Mouse (Mus musculus) forebrain, embryonic 10.5 days (tissue): ENCODE measurements around the gene Krt28. TPM values are rescaled to one million over a fixed set of nuclear protein-coding genes. Genes with fewer than 3 reads are reported as not detected.

Experiments
- DNase-seq: peaks from one replicate; pipeline ENCODE4 v3.0.0-alpha.2; 2017; ENCODE audit warnings: low spot score; ENCODE audit errors: extremely low spot score
- H3K27ac ChIP-seq: fragments of 300-500 bp; sonication (generic); 2 replicates; pipeline ENCODE4 v1.5.1; 2016; ENCODE audit warnings: mild to moderate bottlenecking
- H3K27me3 ChIP-seq: fragments of 300-500 bp; sonication (generic); 2 replicates; pipeline ENCODE4 v1.6.1; 2016; ENCODE audit warnings: mild to moderate bottlenecking; ENCODE audit not compliant: poor library complexity, severe bottlenecking
- H3K36me3 ChIP-seq: fragments of 300-500 bp; sonication (generic); replicated peaks from 2 replicates; pipeline ENCODE4 v1.6.1; 2016; ENCODE audit warnings: mild to moderate bottlenecking, moderate library complexity
- H3K4me1 ChIP-seq: fragments of 300-500 bp; sonication (generic); 2 replicates; pipeline ENCODE4 v1.6.1; 2016
- H3K4me3 ChIP-seq: fragments of 300-500 bp; sonication (generic); 2 replicates; pipeline ENCODE4 v1.5.1; 2016; ENCODE audit warnings: mild to moderate bottlenecking, moderate library complexity
- H3K9me3 ChIP-seq: fragments of 300-500 bp; sonication (generic); 2 replicates; pipeline ENCODE4 v1.6.1; 2016; ENCODE audit warnings: mild to moderate bottlenecking, moderate library complexity
- WGBS: fragments of 180-500 bp; shearing (Covaris S2); methylation state at CpG from one replicate; pipeline ENCODE4 v1.1.7; 2016; 5-methylcytosine and 5-hydroxymethylcytosine counted together
- polyA plus RNA-seq: library from polyadenylated mRNA; unstranded; fragments of >200 nt; fragmentation: Nextera tagmentation; extraction: Ambion mirVana; gene quantifications from 2 replicates; pipeline ENCODE4 v1.2.1, GENCODE M21; 2016

Krt28 gene
- polyA plus RNA-seq, 1 experiment from 2014 or later, result 0.36 TPM

DNA sequence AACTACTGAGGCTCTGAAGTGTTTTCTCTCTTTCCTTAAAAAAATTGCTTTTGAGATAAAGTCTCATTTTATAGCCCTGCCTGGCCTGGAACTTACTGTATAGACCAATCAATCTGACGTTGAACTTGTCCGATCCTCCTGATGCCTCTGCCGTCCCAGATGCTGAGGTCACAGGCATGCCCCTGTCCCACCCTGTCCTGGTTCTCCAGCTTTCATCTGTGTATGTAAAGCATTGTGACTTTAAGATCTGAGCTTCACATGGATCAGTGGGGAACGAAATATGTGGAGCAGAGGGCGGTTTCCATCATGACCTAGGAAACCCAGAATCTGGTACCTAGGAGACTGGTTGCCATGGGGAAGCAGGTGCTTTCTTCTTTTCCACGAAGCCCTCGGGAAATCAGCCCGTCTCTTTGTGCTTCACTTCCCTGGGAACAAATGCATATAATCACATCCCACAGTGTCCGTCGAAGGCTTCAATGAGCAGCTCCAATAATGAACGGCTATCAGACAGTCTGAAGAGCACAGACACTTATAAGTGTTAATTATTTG lies 35.3 kb downstream of the Krt28 start:
- no peaks in the 10 kb centered on the region for H3K9me3 ChIP-seq
- peaks cover 6% of the 10 kb centered on the region; the same call in 1 of the 2 replicates for H3K4me1 ChIP-seq
- no peak overlapping the region for H3K27ac ChIP-seq
- no peaks in the 10 kb centered on the region for H3K27me3 ChIP-seq
- WGBS, result 71% methylated on average over 11 of the region's 11 CpGs
- DNase-seq, result no peak
- no peak overlapping the region for H3K4me3 ChIP-seq
- no peaks in the 10 kb centered on the region for H3K36me3 ChIP-seq

DNA sequence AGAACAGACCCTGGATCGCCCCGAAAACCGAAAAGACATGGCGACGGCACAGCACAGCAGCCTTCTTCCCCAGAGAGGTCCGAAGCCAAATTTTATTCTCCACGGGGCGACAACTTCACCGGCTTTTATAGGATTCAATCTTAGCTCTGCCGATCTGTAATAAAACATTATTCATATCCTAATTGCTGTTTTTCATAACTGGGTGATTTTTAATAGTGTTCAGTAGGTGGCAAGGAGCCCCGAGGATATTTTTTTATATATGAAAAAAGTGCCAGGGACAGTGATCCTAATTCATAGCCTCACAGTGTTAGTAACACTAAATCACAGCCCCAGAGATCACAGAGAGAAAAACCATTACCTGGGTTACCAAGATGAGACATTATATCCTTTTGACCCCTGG lies 36.8 kb downstream of the Krt28 start, which contains the start of gene Krt26:
TSS of gene Krt26 (minus strand) at position 101 of the 400 bp plus-strand sequence.
- no peaks in the 10 kb centered on the region for H3K27me3 ChIP-seq
- H3K27ac ChIP-seq, result no peak within 1 kb of the TSS
- WGBS, result 93% methylated on average over 11 of the region's 11 CpGs
- no peaks in the 10 kb centered on the region for H3K9me3 ChIP-seq
- DNase-seq, result no peak
- H3K4me1 ChIP-seq, result peaks cover 6% of the 10 kb centered on the region; the same call in 1 of the 2 replicates
- H3K36me3 ChIP-seq, result no peaks in the 10 kb centered on the region
- H3K4me3 ChIP-seq, result no peak within 1 kb of the TSS

DNA sequence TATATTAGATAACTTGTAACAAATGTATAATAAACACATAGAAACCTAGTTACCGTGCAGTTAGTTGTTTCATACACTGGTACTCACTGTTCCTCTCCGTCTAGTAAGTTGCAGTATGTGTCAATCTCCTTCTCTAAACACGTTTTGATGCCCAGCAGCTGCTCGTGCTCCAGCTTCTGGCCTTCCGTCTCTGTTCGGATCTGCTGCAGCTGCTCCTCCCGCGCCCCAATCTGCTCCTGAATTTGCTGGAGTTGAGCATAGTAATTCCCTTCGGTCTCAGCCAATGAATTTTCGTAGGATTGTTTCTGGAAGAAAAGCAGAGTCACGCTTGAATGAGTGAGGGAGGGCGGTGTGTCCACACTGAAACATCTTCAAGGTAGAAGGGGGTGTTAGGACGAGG lies 41.3 kb downstream of the Krt28 start:
- Histone ChIP-seq H3K4me3 (no peak overlapping the region), H3K27ac (no peak overlapping the region), H3K9me3 (no peaks in the 10 kb centered on the region), H3K27me3 (no peaks in the 10 kb centered on the region), H3K4me1 (no peaks in the 10 kb centered on the region), H3K36me3 (no peaks in the 10 kb centered on the region)
- WGBS, result 82% methylated on average over 13 of the region's 13 CpGs
- DNase-seq, result no peak

DNA sequence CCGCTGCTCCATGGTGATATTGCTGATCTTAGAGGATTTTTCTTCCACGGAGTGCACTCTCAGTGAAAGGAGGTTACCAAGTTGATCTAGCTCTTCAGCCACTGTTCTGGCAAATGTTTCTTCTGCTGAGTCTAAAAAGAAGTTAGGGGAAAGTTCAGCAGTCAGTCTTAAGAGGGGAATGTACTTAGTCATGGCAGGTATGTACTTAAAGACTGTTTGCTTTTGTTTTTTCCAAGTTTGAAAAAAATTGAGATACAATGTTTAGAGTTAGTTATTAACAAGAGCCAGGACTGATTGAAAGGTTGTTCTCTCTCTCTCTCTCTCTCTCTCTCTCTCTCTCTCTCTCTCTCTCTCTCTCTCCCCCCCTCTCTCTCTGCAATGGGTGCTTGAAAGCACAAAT lies 45.0 kb downstream of the Krt28 start:
- Histone ChIP-seq H3K4me1 (no peaks in the 10 kb centered on the region), H3K27ac (no peak overlapping the region), H3K9me3 (no peaks in the 10 kb centered on the region), H3K4me3 (no peak overlapping the region), H3K36me3 (no peaks in the 10 kb centered on the region), H3K27me3 (no peaks in the 10 kb centered on the region)
- 70% methylated on average over 2 of the region's 2 CpGs for WGBS
- no peak for DNase-seq

DNA sequence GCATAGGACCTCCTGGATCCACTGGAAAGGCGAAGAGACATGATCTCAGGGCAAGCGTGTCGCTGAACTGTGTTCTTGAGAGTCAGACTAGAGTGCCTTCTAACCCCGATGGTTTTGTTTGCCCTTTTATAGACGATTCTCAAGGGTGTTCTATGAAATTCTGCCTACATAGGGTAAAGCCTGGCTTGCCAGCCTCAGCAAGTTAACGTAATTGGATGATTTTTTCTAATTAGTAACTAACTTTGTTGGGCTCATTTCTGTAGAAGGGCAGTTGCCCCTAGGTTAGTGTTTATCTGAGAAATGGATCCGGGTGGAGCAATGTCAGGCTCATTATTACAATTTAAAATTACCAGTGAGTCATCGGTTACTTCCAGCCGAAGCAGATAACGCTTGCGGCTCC lies 51.9 kb downstream of the Krt28 start, which contains the start of gene Krt25:
TSS of gene Krt25 (minus strand) at position 101 of the 400 bp plus-strand sequence.
- no peaks in the 10 kb centered on the region for H3K27me3 ChIP-seq
- no peak within 1 kb of the TSS for H3K4me3 ChIP-seq
- no peaks in the 10 kb centered on the region for H3K36me3 ChIP-seq
- no peak for DNase-seq
- WGBS, result 93% methylated on average over 11 of the region's 11 CpGs
- no peaks in the 10 kb centered on the region for H3K9me3 ChIP-seq
- H3K4me1 ChIP-seq, result no peaks in the 10 kb centered on the region
- no peak within 1 kb of the TSS for H3K27ac ChIP-seq

DNA sequence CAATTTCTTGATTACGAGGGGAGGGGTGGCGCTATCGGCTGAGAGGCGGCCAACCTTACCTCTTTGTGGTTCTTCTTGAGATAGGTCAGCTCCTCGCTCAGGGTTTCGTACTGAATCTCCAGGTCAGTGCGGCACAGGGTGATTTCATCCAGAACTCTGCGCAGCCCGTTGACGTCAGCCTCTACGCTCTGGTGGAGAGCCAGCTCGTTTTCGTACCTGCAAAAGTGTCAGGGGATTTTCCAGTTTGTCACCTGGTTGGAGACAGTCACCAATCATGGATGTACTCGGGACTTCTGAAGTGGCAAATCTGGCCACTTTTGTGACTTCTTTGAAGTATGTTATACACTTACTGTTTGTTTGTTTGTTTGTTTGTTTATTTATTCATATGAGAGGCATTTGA lies 53.6 kb downstream of the Krt28 start:
- H3K4me3 ChIP-seq, result no peak overlapping the region
- no peaks in the 10 kb centered on the region for H3K4me1 ChIP-seq
- no peaks in the 10 kb centered on the region for H3K27me3 ChIP-seq
- 92% methylated on average over 14 of the region's 14 CpGs for WGBS
- H3K9me3 ChIP-seq, result no peaks in the 10 kb centered on the region
- DNase-seq, result no peak
- H3K36me3 ChIP-seq, result no peaks in the 10 kb centered on the region
- H3K27ac ChIP-seq, result no peak overlapping the region

DNA sequence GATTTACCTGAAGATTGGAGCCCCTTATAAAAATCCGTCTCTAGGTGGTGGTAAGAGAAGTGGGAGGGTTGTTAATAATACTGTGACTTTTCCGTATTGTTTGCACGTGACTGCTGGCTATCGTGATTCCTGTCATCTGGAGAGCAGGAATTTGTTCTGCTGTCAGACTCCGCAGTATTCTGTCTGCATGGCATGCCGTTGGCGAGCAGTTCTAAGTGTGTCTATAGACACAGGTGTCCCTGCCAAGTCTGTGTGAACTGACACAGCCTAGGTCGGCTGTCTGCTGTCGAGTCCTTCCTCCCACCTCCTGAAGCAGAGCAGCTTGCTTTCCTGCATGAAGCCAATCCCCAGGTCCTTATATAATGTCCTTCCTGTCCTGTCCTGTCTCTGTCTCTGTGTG lies 55.6 kb downstream of the Krt28 start:
- no peaks in the 10 kb centered on the region for H3K4me1 ChIP-seq
- no peak overlapping the region for H3K4me3 ChIP-seq
- DNase-seq, result no peak
- no peaks in the 10 kb centered on the region for H3K9me3 ChIP-seq
- H3K27ac ChIP-seq, result no peak overlapping the region
- no peaks in the 10 kb centered on the region for H3K27me3 ChIP-seq
- no peaks in the 10 kb centered on the region for H3K36me3 ChIP-seq
- WGBS, result 88% methylated on average over 9 of the region's 9 CpGs

DNA sequence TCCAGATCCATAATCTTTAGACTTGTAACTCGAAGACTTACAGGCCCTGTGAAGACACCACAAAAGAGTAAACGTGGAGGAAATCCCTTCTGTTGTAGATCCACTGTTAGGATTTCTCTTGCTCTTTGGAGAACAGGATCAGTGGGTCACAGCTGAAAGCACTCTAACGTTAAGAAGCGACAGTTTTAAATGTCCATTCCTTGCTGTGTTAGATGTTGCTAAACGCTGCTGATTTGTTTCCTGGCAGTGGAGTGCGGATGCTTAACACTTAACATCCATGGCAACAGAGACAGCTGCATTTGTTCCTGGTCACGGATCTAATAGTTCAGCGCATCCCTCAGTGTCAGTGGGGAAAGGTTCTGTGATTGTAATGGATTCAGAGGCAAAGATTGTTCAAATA lies 58.2 kb downstream of the Krt28 start:
- WGBS, result 78% methylated on average over 8 of the region's 8 CpGs
- DNase-seq, result no peak
- no peaks in the 10 kb centered on the region for H3K4me1 ChIP-seq
- no peaks in the 10 kb centered on the region for H3K9me3 ChIP-seq
- no peaks in the 10 kb centered on the region for H3K36me3 ChIP-seq
- no peak overlapping the region for H3K27ac ChIP-seq
- no peak overlapping the region for H3K4me3 ChIP-seq
- no peaks in the 10 kb centered on the region for H3K27me3 ChIP-seq

Other genes starting within 250 kb of the Krt28 start
- 0.25 and 0.30 TPM in 2 replicates for gene Ccr7, start 219.8 kb downstream of the Krt28 start, polyA plus RNA-seq
- gene Smarce1, start 143.9 kb downstream of the Krt28 start, polyA plus RNA-seq, result 322 and 372 TPM in 2 replicates
- gene Krt222, start 130.8 kb downstream of the Krt28 start, polyA plus RNA-seq, result 0.07 and 0.12 TPM in 2 replicates
- not detected in 2 replicates for gene Krt24, start 89.6 kb downstream of the Krt28 start, polyA plus RNA-seq
- not detected in 2 replicates for gene Krt25, start 52.0 kb downstream of the Krt28 start, polyA plus RNA-seq
- gene Krt26, start 36.9 kb downstream of the Krt28 start, polyA plus RNA-seq, result not detected in 2 replicates
- not detected in 2 replicates for gene Krt27, start 23.8 kb downstream of the Krt28 start, polyA plus RNA-seq
- gene Krt10, start 14.5 kb upstream of the Krt28 start, polyA plus RNA-seq, result 20.6 and 22.0 TPM in 2 replicates
- not detected in 2 replicates for gene Krt12, start 47.4 kb upstream of the Krt28 start, polyA plus RNA-seq
- gene Krt20, start 63.2 kb upstream of the Krt28 start, polyA plus RNA-seq, result 0.35 and 0.64 TPM in 2 replicates
- gene Krt23, start 118.2 kb upstream of the Krt28 start, polyA plus RNA-seq, result 0.20 TPM in 1 of 2 replicates, not detected in the other
- gene Krt39, start 146.4 kb upstream of the Krt28 start, polyA plus RNA-seq, result not detected in 2 replicates
- not detected in 2 replicates for gene Krt40, start 168.3 kb upstream of the Krt28 start, polyA plus RNA-seq
- gene Krtap3-3, start 176.0 kb upstream of the Krt28 start, polyA plus RNA-seq, result not detected in 2 replicates
- not detected in 2 replicates for gene Krtap3-2, start 181.9 kb upstream of the Krt28 start, polyA plus RNA-seq
- not detected in 2 replicates for gene Gm11939, start 184.6 kb upstream of the Krt28 start, polyA plus RNA-seq
- not detected in 2 replicates for gene Krtap3-1, start 191.7 kb upstream of the Krt28 start, polyA plus RNA-seq
- gene Krtap1-5, start 206.1 kb upstream of the Krt28 start, polyA plus RNA-seq, result not detected in 2 replicates
- not detected in 2 replicates for gene Krtap1-4, start 208.8 kb upstream of the Krt28 start, polyA plus RNA-seq
- gene Krtap1-3, start 216.4 kb upstream of the Krt28 start, polyA plus RNA-seq, result not detected in 2 replicates
- gene Krtap9-3, start 223.2 kb upstream of the Krt28 start, polyA plus RNA-seq, result not detected in 2 replicates
- not detected in 2 replicates for gene Gm11938, start 228.4 kb upstream of the Krt28 start, polyA plus RNA-seq
- not detected in 2 replicates for gene Gm11937, start 235.3 kb upstream of the Krt28 start, polyA plus RNA-seq
- gene Krtap2-4, start 239.9 kb upstream of the Krt28 start, polyA plus RNA-seq, result not detected in 2 replicates
- not detected in 2 replicates for gene Gm11562, start 245.5 kb upstream of the Krt28 start, polyA plus RNA-seq